Mouse (Mus musculus): ENCODE results near the gene Zfyve28.

Gene Zfyve28

DNA sequence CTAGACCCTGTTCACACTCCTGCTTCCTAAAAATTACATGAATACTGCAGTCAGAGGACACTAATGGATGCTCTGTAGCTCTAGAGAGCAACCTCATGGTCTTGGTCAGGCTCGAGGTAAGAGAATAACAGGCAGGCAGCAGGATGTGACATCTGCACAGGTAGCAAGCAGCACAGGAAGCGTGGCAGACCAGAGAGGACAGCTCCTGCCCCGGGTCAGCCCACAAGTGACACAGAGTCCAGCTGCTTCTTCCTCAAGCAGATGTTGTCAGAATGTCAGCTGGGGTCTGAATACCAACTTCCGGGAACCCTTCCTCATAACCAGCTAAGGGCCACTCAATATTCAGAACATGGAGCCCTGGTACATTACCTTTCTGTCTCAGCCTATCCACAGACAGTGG lies 39.1 kb downstream of the Zfyve28 start:
- no peak for DNase-seq

DNA sequence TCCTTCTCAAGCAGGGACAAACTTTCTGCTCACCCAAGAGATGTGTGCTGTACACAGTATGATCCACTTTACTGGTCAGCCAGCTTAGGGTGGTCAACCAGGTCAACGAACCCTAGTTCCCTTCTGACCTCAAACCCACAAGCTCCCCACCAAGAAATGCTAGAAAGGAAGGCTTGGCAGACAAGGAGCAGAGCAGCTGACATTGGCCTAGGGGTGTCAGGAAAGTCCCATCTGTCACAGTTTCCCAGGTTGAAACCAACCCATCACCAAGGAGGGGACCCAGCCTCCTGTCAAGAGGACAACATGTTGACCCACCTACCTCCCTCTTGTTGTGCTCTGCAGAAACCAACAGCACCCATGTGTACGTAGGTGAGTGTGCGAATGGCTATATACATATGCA lies 41.8 kb downstream of the Zfyve28 start:
- DNase-seq: no peak

DNA sequence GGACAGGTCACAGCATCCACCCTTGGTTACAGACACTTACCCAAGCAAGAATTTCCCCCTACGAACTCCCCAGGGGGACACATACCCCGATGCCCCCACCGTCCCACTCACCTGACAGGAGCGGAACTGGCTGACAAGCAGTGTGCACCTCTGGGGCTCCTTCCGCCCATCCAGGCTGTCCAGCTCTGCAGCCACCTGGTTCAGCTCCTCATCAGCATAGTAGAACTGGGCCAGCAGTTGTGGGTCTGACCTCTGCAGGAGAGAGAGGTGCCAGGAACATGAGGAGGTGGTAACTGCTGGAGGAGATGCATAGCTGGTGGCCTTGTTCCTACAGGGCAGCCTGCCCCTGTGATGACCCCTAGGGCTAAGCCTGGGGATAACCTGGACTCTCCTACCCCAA lies 45.2 kb downstream of the Zfyve28 start:
- no peak for DNase-seq

DNA sequence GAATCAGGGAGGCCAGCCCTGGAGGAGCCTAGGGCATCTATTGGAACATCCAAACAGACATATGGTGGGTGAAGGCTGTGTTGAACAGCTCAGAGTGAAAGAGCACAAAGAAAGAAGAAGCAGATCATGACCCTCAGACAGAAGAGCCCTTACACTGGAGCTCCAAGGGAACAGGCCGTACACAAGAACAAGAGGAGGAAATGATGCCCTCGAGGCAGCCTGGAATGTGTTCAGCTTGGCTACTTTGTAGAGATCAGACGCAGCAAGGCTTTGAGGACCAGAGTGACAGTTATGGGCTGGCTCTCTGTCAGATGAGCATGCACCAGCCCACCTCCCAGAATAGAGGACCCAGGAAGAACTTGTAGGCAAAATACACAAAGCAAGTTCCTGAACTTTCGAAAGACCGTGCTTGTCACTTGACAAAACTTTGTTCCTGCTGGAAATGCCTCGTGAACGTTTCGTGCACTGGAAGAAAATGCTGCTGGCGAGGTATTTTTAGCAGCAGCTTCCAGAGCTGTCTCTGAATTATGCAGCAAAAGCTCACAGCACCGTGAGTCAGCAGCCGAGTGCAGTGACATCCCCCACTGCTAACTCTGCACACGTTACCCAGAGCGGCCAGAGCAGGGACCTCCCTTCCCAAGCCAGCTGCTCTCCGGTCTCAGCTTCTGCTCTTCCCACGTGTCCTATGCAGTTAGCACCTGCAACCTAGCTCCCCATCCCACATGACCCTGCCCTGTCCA lies 45.9 kb downstream of the Zfyve28 start:
- DNase-seq: peak; percentile 92

DNA sequence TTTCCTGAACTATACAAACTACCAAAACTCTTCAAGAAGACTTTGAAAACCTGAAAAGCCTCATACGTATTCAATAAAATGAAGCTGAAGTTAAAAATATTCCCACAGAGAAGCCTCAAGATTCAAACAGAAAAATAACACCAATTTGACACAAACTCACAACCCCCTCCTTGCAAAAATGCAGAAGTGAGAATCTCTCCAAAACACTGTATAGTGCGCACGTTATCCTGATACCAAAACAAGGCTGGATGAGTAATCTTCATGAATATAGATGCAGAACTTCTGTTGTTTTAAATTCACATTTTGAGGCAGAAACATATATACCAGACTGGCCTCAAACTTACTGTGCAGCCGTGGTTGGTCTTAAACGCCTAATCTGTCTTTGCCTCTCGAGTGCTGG lies 49.8 kb downstream of the Zfyve28 start:
- DNase-seq: peak; percentile 35

DNA sequence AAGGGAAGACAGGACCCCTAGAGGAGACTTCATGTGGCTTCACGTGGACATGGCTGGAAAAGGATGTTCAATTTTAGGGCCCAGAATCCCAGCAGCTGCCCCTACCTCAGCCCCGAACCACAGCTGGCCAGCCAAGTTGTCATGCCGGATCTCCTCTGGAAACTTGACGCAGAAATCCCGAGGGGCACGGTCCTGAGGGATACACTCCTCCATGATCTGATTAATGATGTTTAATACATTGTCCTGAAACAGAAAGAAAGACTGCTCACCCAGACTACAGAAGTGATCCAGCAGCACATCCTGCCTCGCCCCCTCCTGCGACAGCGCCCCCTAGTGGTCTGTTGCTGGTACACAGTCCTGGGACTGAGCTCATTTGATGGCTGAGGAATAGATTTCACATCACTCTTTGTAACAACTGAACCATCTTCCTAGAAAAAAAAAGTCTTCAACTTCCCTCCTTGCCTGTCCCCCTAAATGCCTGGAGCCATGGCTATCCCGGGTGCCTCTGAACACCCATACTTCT lies 52.3 kb downstream of the Zfyve28 start:
- DNase-seq: no peak

DNA sequence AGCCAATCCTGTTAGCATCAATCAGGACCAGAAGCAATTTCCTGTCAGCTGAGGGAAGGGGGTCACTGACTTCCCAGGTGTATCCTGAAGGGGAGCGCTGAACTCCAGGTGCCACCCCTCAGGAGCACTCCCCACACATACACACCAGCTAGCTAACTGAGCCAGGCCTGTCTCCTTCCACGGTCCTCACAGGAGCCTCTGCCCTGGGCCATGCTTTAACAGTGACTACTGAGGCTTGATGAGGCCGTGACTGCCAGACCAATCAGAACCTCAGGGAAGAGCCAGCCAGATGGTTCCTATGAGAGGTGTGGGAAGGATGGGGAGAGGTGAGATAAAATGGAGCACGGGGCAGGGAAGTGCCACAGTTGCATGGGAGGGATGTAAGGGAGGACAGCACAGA lies 53.2 kb downstream of the Zfyve28 start:
- no peak for DNase-seq

DNA sequence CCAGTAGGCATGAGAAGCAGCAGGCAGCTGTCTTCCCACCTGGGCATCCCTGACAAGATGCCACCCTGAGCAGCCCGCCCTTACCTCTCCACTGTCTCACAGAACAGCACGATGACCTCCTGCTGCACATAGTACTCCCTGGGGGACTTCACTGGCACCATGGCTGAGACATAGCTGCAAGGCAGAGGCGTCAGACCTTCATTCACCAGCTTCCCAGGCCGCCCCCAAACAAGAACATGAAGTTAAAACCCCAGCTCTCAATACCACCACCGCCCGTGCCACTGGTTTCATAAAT lies 55.1 kb downstream of the Zfyve28 start:
- DNase-seq: no peak

DNA sequence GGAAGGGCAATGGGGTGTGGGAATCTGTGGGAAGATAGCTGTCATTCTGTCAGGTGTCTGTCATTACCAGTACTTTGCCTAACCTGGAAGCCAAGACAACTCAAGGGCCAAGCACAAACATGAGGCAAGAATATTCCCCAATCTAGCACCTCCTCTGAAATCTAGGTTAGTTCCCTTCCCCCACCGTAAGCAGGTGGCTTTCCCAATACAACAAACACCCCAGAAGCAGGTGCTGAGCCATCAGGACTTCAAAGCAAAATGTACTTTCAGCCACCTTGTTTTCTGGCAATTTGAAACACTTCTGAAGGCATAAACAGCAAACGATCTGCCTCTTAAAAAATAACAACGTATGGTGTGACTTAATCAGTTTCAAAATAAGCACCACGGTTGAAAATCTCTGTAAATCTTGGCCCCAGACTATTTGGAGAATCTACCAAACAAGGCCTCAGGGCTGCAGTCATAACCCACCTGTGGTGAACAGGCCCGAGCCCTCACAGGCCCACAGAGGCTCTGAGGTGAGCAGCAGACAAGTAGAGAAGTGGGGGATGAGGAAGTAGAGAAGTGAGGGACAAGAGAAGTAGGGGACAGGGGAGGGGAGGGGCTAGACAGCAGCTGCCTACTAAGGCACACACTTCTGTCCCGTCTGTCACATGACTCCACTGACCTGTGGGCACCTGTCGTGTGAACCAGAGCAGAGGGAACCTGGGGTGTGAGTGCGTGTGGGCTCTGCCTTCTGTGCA lies 55.6 kb downstream of the Zfyve28 start:
- no peak for DNase-seq

DNA sequence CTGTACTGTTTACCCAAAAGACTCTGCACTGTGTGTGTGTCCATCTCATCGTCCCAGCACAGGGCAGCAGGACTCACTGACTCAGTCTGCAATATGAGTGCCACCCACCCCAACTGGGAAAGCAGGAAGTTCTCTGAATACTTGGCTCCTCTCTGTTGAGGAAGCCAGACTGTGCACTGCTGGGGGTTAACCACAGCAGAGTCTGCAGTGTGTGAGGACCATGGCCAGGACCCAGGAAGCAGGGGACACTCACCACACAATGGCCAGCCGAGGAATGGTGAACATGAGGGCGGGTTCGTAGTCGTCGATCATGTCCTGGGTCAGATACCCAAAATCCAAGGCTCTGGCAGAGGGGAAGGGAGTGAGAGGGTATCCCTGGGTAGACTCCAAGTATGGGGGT lies 56.3 kb downstream of the Zfyve28 start:
- no peak for DNase-seq

DNA sequence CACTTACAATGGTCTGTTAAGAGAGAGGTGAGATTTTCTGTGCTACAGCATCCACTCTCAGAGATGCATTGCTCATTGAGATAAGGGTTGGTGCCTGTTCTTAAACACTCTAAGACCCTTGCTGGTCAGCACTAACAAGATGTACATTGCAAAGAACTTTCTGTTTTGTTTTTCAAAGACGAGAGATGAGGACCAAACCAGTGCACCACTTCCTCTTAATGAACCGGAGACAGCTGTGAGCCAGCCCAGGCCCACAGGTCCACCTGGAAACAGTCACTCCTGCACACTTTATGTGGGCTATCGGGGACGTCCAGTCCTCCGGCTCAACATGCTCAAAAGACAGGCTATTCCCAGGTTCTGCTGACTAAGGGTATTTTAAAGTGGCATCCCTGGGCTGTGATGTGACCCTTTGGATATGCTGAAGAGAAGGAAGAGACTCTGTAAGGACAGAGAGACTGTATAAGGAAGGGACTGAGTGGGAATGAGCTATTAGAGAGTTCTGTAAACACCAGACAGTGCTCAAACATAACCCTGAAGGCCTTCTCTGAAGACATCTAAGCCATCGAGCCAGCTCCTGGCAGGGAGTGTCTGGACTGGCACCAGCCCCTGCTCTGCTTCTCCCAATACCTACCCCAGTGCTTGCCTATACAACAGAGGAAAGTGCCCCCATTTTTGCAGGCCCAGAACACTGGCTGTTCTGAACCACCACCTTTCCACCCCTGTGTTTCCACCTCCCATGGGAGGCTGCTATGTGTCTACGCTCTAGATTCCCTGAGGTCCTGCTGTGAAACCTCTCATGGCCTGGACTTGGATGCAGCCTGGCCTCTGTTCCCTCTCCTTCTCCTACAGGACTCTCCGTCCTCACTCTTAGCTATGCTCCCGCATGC lies 57.4 kb downstream of the Zfyve28 start:
- no peak for DNase-seq

DNA sequence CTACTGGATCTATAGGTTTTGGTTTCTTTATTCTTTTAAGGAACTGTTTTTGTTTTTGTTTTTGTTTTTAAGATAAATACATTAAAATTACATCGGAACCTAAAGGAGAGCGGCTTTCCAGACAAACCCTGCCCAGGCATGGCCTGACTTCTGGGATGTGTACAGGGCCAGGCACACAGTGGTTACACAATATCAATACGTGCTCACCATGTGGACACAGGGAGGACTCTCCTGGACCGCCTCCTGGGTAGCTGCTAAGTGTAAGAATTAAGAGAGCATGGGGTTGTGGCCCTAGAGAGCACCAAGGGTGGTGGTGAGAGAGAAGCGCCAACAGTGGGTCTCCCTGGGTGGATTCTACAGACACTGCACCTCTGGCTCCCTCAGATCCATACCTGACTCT lies 58.7 kb downstream of the Zfyve28 start:
- DNase-seq: no peak

DNA sequence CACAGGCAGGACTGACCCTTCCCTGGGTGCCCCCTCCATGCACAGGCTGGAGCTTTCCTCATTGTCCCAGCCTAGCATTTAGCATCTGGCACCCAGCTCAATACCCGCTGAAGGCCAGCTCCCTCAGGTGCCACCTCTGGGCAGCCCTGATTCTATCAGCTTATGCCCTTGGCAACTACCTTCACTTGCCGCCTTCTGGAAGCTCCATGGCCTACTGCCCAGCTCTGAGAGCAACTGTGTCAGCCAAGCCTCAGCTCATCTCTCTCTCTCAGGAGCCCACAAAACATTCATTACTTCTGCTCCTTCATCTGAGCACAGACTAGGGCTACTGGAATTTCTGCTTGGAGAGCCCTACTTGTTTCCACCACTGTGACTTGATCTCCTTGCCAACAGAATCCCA lies 62.7 kb downstream of the Zfyve28 start:
- no peak for DNase-seq

DNA sequence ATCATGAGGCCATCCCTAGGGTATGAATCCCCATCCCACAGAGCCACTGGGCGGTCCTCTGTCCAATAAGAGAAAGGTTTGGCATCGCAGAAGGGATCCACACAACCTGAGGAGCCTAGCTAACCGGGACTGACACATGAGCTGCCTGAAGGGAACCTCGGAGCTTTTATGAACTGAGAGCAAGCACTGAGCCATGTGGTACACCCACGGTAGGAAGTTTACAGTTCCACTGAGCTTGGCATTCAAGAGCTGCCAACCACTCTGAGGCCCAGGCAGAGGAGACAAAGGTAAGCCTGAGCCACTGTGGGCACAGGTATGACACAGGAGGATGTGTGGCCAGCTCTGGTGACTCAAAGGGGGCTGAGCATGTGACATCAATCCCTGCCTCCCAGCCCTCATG lies 63.7 kb downstream of the Zfyve28 start:
- DNase-seq: peak; percentile 41

DNA sequence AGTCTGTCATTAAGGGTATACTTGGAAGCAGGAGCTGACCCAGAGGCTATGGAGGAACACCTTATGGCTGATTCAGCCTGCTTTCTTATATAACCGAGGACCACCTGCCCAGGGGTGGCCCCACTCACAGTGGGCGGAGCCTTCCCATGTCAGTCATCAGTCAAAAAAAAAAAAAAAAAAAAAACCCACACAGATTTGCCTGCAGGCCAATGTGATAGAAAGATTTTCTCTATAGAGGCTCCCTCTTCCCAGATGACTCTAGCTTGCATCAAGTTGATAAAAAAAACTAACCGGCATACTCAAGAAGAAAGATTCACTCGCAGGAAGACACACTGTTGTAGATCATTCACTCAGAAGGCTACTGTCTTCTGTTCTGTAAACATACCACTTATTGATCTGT lies 68.2 kb downstream of the Zfyve28 start:
- DNase-seq: no peak

DNA sequence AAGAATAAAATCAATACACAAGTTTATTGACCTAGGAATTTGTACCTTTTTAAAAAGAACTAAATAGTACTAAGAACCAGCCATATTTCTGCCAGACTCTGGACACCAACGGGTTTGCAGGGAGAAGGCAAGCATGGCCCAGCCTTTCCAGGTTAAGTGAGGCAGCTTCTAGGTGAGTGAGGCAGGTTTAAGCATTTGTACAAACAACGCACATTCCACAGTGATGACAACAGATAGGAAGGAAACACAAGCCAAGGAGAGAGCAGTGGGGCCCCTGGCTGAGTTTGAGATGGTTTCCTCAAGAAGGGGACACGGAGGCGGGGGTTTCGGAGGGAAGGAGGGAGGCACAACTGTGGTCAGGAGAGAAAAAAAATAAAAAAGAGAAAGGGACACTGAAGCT lies 69.6 kb downstream of the Zfyve28 start:
- DNase-seq: no peak

DNA sequence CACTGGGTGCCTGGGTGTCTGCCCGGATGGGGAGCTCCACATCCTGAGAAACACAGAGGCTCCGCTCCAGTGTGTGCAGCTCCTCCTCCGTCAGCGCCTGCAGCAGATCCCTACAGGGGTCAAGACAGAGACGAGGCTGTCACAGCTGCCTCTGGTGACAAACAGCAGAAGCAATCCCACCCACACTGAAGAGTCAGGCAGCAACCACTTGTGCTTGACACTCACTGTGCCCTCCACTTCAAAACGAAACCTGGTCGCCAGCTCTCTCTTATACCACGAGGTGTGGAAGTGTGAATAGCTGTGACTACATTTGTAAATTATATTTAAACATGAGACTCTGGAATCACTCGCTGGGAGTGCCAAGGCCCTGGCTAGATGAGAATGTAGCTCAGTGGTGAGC lies 70.5 kb downstream of the Zfyve28 start:
- DNase-seq: no peak

DNA sequence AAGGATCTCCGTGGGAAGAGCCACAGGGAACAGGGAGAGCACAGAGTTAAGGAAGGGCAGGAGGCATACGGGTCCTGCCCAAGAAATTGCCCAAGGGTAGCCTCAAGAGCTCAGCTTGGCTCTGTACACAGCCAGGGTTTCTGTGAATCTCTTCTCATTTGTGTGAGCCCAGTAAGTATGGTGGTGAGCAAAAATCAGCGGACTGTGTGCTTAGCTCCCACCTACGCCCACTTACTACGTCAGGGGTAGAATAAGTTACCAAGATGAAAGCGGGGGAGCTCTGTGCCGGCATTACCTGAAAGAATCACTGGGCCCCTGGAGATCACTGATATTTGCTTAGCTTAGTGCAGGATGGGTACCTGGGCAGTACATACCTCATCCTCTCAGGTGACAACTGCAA lies 72.2 kb downstream of the Zfyve28 start:
- no peak for DNase-seq

DNA sequence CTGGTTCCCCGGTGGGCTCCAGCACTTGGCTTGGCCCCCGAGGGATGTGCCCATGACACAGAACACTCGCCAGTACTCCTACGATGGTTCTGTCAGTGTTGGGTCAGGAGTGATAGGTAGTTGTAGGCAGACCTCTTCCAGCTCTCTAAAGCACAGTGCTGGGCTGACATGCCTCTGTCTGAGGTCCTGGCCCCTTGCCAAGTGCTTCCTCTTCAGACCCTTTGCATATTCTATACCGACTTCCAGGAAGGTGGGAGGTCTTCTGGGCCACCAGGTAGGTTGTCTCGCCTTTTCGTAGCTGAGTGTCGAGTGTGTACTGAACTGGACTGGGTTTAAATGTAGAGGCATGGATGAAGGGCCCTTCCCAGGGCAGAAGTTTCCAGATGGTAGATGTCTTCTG lies 74.6 kb downstream of the Zfyve28 start:
- DNase-seq: no peak

DNA sequence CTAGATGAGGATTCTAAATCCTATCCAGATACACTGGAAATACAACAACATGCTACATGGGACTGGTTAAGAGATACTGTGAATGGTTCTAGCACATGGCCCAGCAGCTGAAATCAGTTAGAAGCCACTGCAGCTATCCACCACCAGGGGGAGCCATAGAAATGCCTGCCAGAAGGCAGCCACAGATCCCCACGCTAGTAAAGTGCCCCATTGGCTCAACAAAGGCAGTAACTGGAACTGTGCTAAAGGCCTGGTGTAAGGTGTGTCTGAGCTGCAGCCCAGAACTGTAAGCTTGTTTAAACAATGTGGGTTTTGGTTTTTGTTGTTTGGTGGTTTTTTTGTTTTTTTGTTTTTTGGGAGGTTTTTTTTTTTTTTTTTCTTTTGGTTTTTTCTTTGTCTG lies 78.0 kb downstream of the Zfyve28 start:
- peak; percentile 80 for DNase-seq

DNA sequence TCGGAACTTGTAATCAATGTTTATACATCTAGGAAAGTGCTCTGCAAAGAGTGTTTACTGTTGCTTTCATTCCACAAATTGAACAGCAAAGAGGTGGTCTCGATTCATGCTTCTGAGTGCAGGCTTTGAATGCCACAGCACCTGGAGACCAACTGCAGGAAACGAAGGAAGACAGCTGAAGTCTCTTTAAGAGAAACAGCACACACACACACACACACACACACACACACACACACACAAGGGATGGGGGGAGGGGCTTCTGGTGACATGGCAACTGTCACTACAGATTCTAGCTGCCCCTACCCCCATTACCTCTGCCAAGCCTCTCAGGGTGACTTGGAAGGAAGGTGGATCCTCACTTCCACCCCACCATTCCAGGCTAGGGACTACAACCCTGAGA lies 80.7 kb downstream of the Zfyve28 start:
- DNase-seq: no peak

DNA sequence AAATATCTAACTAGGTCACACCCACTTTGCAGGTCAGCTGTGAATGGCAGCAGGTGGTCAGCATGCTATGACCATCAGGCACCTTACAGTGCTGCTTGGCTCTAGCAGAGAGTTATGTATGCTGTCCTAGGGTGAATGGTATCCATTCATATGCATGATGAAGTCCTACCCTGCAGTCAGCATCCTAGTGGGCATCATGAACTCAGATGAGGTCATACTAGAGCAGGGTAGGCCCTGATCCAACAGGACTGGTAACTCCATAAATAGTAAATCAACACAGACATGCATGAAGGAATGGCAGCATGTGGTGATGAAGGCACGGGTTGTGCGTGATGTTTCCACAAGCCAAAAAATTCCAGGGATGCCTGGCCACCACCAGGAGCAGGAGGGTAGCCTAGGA lies 82.5 kb downstream of the Zfyve28 start:
- no peak for DNase-seq

DNA sequence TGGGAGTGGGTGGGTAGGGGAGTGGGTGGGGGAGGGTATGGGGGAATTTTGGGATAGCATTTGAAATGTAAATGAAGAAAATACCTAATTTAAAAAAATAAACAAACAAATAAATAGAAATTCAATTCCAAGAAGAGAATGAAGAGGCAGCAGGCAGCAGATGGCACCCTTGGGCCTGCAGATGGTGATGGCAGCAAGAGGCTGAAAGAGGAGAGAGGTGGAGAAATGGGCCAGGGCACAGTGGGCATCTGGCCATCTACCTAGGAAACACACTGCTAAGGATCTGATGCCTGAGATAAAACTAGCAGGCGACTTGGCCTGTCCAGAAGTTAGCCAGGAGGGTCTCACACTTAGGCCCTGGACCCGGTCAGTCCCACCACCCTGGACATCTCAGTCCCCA lies 83.3 kb downstream of the Zfyve28 start:
- no peak for DNase-seq

DNA sequence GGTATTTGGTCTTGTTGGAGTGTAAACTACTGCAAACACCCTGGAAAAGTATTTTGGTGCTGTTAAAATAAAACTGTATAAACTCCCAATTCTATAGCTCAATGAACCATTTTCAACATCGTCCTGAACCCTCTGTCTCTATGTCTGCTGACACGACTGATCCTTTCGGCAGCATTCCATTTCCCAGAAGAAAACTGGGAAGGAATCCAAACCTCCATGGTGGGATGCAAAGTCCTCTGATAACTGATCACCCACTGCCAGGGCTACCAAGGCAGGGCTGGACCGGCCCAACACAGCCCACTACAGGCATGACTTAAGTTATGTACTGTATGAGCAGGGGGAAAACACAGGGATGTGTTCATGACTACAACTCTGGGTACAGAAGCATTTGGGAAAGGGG lies 86.2 kb downstream of the Zfyve28 start:
- DNase-seq: no peak

All from right cerebral cortex, adult 18-20 months (tissue).